Mouse (Mus musculus) monocyte, adult 5-6 weeks (primary cell): ENCODE measurements around the gene Bmp15. TPM values are rescaled to one million over a fixed set of nuclear protein-coding genes. Genes with fewer than 3 reads are reported as not detected.

Source experiments
- ATAC-seq: fragments of 153-309, 156-312 bp; replicated peaks from 2 replicates; pipeline ENCODE4 v1.8.0; 2017; ENCODE audit warnings: mild to moderate bottlenecking; ENCODE audit not compliant: low TSS enrichment, insufficient number of reproducible peaks, severe bottlenecking, poor library complexity, low FRiP score
- total RNA-seq: library from RNA; stranded (forward); fragments of 200-1000, 200-491, 200-594 nt; gene quantifications from 3 replicates; pipeline ENCODE4 v1.2.3, GENCODE M21; 2017

The Bmp15 gene
- not detected in 3 replicates for total RNA-seq

- no peak for ATAC-seq
These were observed at the start of gene Bmp15 for GRCm38 (mm10) chrX:6320621-6321020. Bmp15 (minus strand) TSS chrX:6320721.

GRCm38 (mm10) chrX:6368822-6369221, 48.3 kb upstream of the Bmp15 start:
- ATAC-seq, result no peak

- ATAC-seq, result no peak
These were observed 37.1 kb upstream of the Bmp15 start for GRCm38 (mm10) chrX:6357503-6358114.

- ATAC-seq, result no peak
These were observed 36.4 kb upstream of the Bmp15 start for GRCm38 (mm10) chrX:6356876-6357275.

GRCm38 (mm10) chrX:6345273-6345959, 24.9 kb upstream of the Bmp15 start:
- ATAC-seq, result no peak

GRCm38 (mm10) chrX:6324056-6324455, 3.5 kb upstream of the Bmp15 start:
- ATAC-seq, result no peak

GRCm38 (mm10) chrX:6317747-6318146, 2.8 kb downstream of the Bmp15 start:
- ATAC-seq, result no peak

Other genes with a start within 250 kb of the Bmp15 start
- not detected in 3 replicates for gene AU022751, start 237.3 kb downstream of the Bmp15 start, total RNA-seq
- gene Nudt10, start 147.7 kb downstream of the Bmp15 start, total RNA-seq, result not detected in 3 replicates
- gene Shroom4, start 79.1 kb upstream of the Bmp15 start, total RNA-seq, result 0.19 TPM in 1 of 3 replicates, not detected in the others